ENCODE assay signal across 7 mouse cellular contexts in the genomic region with DNA sequence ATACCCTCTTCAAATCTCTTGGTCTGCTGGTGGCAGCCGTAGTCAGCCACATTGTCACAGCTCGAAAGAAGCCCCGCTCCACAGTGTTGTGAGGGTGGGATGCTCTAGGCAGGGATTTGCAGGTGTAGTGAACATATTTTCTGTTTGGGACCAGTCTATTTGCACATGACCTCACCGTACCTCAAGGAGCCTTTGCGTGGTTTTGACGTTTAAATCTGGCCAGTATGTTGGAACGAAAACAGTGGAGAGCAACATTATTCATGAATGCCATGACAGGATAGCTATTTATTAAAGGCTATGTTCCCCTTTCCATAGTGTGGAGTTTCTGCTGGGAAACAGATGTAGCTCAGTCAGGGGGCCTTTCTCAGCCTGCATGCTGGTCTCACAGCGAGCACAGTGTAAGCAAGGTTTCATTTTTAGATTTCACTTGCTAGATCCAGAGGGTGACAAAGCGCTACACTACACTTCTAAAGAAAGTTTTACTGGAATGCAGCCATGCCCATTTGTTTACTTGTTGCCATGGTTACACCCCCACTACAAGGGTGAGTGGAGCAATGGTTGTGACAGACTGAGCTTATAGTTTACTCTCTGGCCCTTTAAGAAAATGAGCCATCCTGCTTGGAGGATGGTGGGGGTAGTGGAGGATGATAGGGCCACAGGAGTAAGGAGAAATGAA. TPM values are rescaled to one million over a fixed set of nuclear protein-coding genes. Genes with fewer than 3 reads are reported as not detected.
DNase-seq lines count a peak whose midpoint lies in the region; ATAC-seq lines count a peak whose summit lies in the region.

No protein-coding gene starts in this region.

- H3K36me3 ChIP-seq in midbrain, embryonic 13.5 days = no peaks in the 10 kb centered on the region
- H3K36me3 ChIP-seq in midbrain, embryonic 10.5 days = no peaks in the 10 kb centered on the region
- H3K36me3 ChIP-seq in embryonic facial prominence, embryonic 13.5 days = no peaks in the 10 kb centered on the region
- peaks cover 20% of the 10 kb centered on the region for H3K36me3 ChIP-seq in heart, embryonic 16.5 days (ENCODE audit: control insufficient read depth, insufficient read depth)

- 0 out of 2 replicates have a peak, but pooled peaks have one; percentile 68 for ATAC-seq in midbrain, embryonic 13.5 days
- ATAC-seq in embryonic facial prominence, embryonic 13.5 days (ENCODE audit: insufficient number of reproducible peaks, insufficient read depth, low FRiP score, low TSS enrichment, low read depth) = no peak
- ATAC-seq in heart, embryonic 16.5 days (replicated peaks; ENCODE audit: extremely low read depth, insufficient read depth, low FRiP score) = peak; percentile 81

- 0 out of 2 replicates have a peak, but pooled peaks cover 9% of the 10 kb centered on the region for H3K4me1 ChIP-seq in midbrain, embryonic 13.5 days (replicated peaks)
- peaks cover 9% of the 10 kb centered on the region; the same call in 1 of the 2 replicates for H3K4me1 ChIP-seq in midbrain, embryonic 10.5 days
- H3K4me1 ChIP-seq in embryonic facial prominence, embryonic 13.5 days = peaks cover 9% of the 10 kb centered on the region
- peaks cover 29% of the 10 kb centered on the region for H3K4me1 ChIP-seq in heart, embryonic 16.5 days (ENCODE audit: control insufficient read depth, insufficient read depth, low read length)

- no peaks in the 10 kb centered on the region for H3K9me3 ChIP-seq in midbrain, embryonic 13.5 days
- H3K9me3 ChIP-seq in midbrain, embryonic 10.5 days (replicated peaks) = no peaks in the 10 kb centered on the region
- no peaks in the 10 kb centered on the region for H3K9me3 ChIP-seq in embryonic facial prominence, embryonic 13.5 days
- no peaks in the 10 kb centered on the region for H3K9me3 ChIP-seq in heart, embryonic 16.5 days (replicated peaks; ENCODE audit: control insufficient read depth, low read length)

- DNase-seq in midbrain, embryonic 10.5 days (ENCODE audit: low spot score) = no peak
- DNase-seq in right cerebral cortex, postnatal 36 days (ENCODE audit: low spot score in 2 of 2) = peak; percentile 18 to 36
- DNase-seq in ovary, adult 18-20 months (ENCODE audit: low spot score) = no peak
- no peak for DNase-seq in layer of hippocampus, adult 8-10 months (ENCODE audit: low spot score in 2 of 2)

- H3K27ac ChIP-seq in midbrain, embryonic 13.5 days = no peak overlapping the region
- H3K27ac ChIP-seq in midbrain, embryonic 10.5 days (replicated peaks) = no peak overlapping the region
- peak overlapping the region; percentile 7; the same call in 1 of the 2 replicates for H3K27ac ChIP-seq in embryonic facial prominence, embryonic 13.5 days
- H3K27ac ChIP-seq in heart, embryonic 16.5 days (ENCODE audit: low read length) = peak overlapping the region; percentile 65

- H3K4me2 ChIP-seq in midbrain, embryonic 13.5 days (replicated peaks) = no peak overlapping the region
- no peak overlapping the region for H3K4me2 ChIP-seq in embryonic facial prominence, embryonic 13.5 days
- H3K4me2 ChIP-seq in heart, embryonic 16.5 days (ENCODE audit: low read depth, low read length) = 0 out of 2 replicates have a peak overlapping the region, but pooled peaks have one; percentile 19

- H3K4me3 ChIP-seq in midbrain, embryonic 13.5 days (replicated peaks) = no peak overlapping the region
- H3K4me3 ChIP-seq in midbrain, embryonic 10.5 days = no peak overlapping the region
- H3K4me3 ChIP-seq in embryonic facial prominence, embryonic 13.5 days = no peak overlapping the region
- H3K4me3 ChIP-seq in heart, embryonic 16.5 days (ENCODE audit: low read length) = no peak overlapping the region

- no peaks in the 10 kb centered on the region for H3K27me3 ChIP-seq in midbrain, embryonic 13.5 days
- no peaks in the 10 kb centered on the region for H3K27me3 ChIP-seq in midbrain, embryonic 10.5 days (ENCODE audit: low read depth, poor library complexity, severe bottlenecking)
- no peaks in the 10 kb centered on the region for H3K27me3 ChIP-seq in embryonic facial prominence, embryonic 13.5 days
- H3K27me3 ChIP-seq in heart, embryonic 16.5 days (ENCODE audit: control insufficient read depth, insufficient read depth, low read length) = no peaks in the 10 kb centered on the region

- 67% methylated on average over 9 of the region's 9 CpGs for WGBS in midbrain, embryonic 13.5 days
- 80% methylated on average over 9 of the region's 9 CpGs for WGBS in midbrain, embryonic 10.5 days
- WGBS in embryonic facial prominence, embryonic 13.5 days = 62% methylated on average over 9 of the region's 9 CpGs
- WGBS in heart, embryonic 16.5 days = 53% methylated on average over 9 of the region's 9 CpGs

- no peak overlapping the region for H3K9ac ChIP-seq in midbrain, embryonic 13.5 days (replicated peaks)
- H3K9ac ChIP-seq in embryonic facial prominence, embryonic 13.5 days = no peak overlapping the region
- 0 out of 2 replicates have a peak overlapping the region, but pooled peaks have one; percentile 12 for H3K9ac ChIP-seq in heart, embryonic 16.5 days (ENCODE audit: low read length)

RNA-seq across cellular contexts. Expression of a gene that starts 52.3 kb away (rescaled TPM):
- polyA plus RNA-seq in midbrain, embryonic 13.5 days (2015; fragmentation: Nextera tagmentation; extraction: Ambion mirVana) = 7.2 and 9.3 TPM in 2 replicates
- 3.8 and 4.5 TPM in 2 replicates for polyA plus RNA-seq in midbrain, embryonic 10.5 days (2016; fragmentation: Nextera tagmentation; extraction: Ambion mirVana)
- 5.0 and 5.7 TPM in 2 replicates for polyA plus RNA-seq in embryonic facial prominence, embryonic 13.5 days (2015; fragmentation: Nextera tagmentation; extraction: Ambion mirVana)
- polyA plus RNA-seq in heart, embryonic 16.5 days (2015; fragmentation: Nextera tagmentation; extraction: Ambion mirVana) = 11.3 and 11.4 TPM in 2 replicates
- total RNA-seq in layer of hippocampus, adult 8-10 months (2022) = 100 to 1,000 TPM; 110 to 119 (median 112) TPM

RNA-seq across cellular contexts. Expression of a gene that starts 54.7 kb away (rescaled TPM):
- 0.20 and 1.0 TPM in 2 replicates for polyA plus RNA-seq in midbrain, embryonic 13.5 days (2015; fragmentation: Nextera tagmentation; extraction: Ambion mirVana)
- 1.6 and 1.8 TPM in 2 replicates for polyA plus RNA-seq in midbrain, embryonic 10.5 days (2016; fragmentation: Nextera tagmentation; extraction: Ambion mirVana)
- polyA plus RNA-seq in embryonic facial prominence, embryonic 13.5 days (2015; fragmentation: Nextera tagmentation; extraction: Ambion mirVana) = 0.94 and 2.1 TPM in 2 replicates
- polyA plus RNA-seq in heart, embryonic 16.5 days (2015; fragmentation: Nextera tagmentation; extraction: Ambion mirVana) = 52.5 and 60.5 TPM in 2 replicates
- total RNA-seq in layer of hippocampus, adult 8-10 months (2022) = 1 to 10 TPM in 2 of 4 experiments, under 1 TPM in 2; 0.10 to 1.8 (median 0.93) TPM

RNA-seq across cellular contexts. Expression of a gene that starts 55.4 kb away (rescaled TPM):
- polyA plus RNA-seq in midbrain, embryonic 13.5 days (2015; fragmentation: Nextera tagmentation; extraction: Ambion mirVana) = 0.24 TPM in 1 of 2 replicates, not detected in the other
- polyA plus RNA-seq in midbrain, embryonic 10.5 days (2016; fragmentation: Nextera tagmentation; extraction: Ambion mirVana) = 0.11 TPM in 1 of 2 replicates, not detected in the other
- not detected in 2 replicates for polyA plus RNA-seq in embryonic facial prominence, embryonic 13.5 days (2015; fragmentation: Nextera tagmentation; extraction: Ambion mirVana)
- 0.27 TPM in 1 of 2 replicates, not detected in the other for polyA plus RNA-seq in heart, embryonic 16.5 days (2015; fragmentation: Nextera tagmentation; extraction: Ambion mirVana)
- 1 to 10 TPM; 2.1 to 5.2 (median 2.7) TPM for total RNA-seq in layer of hippocampus, adult 8-10 months (2022)

Comparison
In these comparisons a context has a peak if more than half of its experiments do, and no peak if none do; other contexts are left out.
1. H3K27ac ChIP-seq: peak in embryonic facial prominence, embryonic 13.5 days (single experiment) and heart, embryonic 16.5 days (single experiment); none in midbrain, embryonic 13.5 days (single experiment) and midbrain, embryonic 10.5 days (single experiment).
2. DNase-seq: peak in right cerebral cortex, postnatal 36 days (2 of 2); none in midbrain, embryonic 10.5 days (single experiment), ovary, adult 18-20 months (single experiment) and layer of hippocampus, adult 8-10 months (0 of 2).
3. RNA of a gene that starts 54.7 kb away (polyA plus RNA-seq): 52.5 to 60.5 TPM in heart, embryonic 16.5 days; 0.94 to 2.1 TPM in embryonic facial prominence, embryonic 13.5 days, 1.6 to 1.8 TPM in midbrain, embryonic 10.5 days and 0.20 to 1.0 TPM in midbrain, embryonic 13.5 days; every median in the first group is over 10 times any median in the second.